Mouse (Mus musculus) cerebellum, adult 11 months (tissue): ENCODE results near the gene Adam1a.

Experiments used
- DNase-seq: peaks from one replicate; pipeline ENCODE4 v3.0.0; 2022

Adam1a gene

GRCm38 (mm10) chr5:121484801-121485200 is 60.5 kb downstream of the Adam1a start:
- DNase-seq: no peak

GRCm38 (mm10) chr5:121477680-121478079 is 67.6 kb downstream of the Adam1a start:
- DNase-seq: no peak

DNA sequence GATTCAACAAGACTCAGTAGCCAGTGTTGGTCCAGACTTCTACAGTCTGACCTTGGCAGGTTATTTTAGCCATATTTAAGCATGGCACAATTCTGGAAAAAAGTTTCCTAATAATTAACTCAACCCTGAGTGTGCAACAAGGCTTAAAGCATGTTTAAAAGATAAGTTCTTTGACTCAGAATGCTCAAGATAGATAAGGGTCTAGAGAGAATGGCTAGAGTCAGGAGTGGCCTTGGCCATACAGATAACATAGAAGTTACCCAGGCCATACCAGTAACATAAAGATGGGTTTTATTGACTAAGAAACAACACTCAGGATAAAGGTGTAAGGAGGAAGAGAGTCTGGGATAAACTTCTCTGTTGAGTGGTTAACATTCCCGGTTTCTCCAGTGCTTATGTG is 69.2 kb downstream of the Adam1a start:
- no peak for DNase-seq

- no peak for DNase-seq
These were observed 70.7 kb downstream of the Adam1a start for GRCm38 (mm10) chr5:121474610-121475009.

DNA sequence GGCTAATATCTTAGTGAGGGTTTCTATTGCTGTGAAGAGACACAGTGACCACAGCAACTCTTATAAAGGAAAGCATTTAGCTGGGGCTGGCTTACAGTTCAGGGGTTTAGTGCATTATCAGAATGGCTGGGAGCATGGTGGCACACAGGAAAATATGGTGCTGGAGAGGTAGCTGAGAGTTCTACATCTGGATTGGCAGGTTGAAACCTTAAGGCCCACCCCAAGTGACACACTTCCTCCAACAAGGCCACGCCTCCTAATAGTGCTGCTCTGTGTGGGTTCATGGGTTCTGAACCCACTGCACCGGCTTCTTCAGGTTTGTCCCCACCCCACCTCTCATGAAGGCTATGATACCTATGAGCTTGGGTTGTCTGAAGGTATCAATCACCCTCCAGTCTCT is 72.9 kb downstream of the Adam1a start:
- no peak for DNase-seq

- no peak for DNase-seq
These were observed 75.7 kb downstream of the Adam1a start for GRCm38 (mm10) chr5:121469566-121469965.
